Mouse (Mus musculus) bone marrow, adult 2 months (tissue): Measurements from ENCODE around the gene Rapgef3. TPM values are rescaled to one million over a fixed set of nuclear protein-coding genes. Genes with fewer than 3 reads are reported as not detected.

Experiments used
- H3K27ac ChIP-seq: fragments of 200-500 bp; 2 replicates; pipeline ENCODE4 v1.5.1; 2012; ENCODE audit warnings: low read depth, mild to moderate bottlenecking, control low read depth, inconsistent platforms, low read length; ENCODE audit not compliant: control insufficient read depth, poor library complexity, insufficient read depth
- H3K4me1 ChIP-seq: fragments of 200-500 bp; 2 replicates; pipeline ENCODE4 v1.6.1; 2011; ENCODE audit warnings: low read length; ENCODE audit not compliant: control insufficient read depth, insufficient read depth
- H3K4me3 ChIP-seq: fragments of 200-500 bp; replicated peaks from 2 replicates; pipeline ENCODE3; 2011; ENCODE audit warnings: mild to moderate bottlenecking, low read depth, low read length, control low read depth; ENCODE audit not compliant: control insufficient read depth
- CTCF ChIP-seq: fragments of 200-500 bp; IDR thresholded peaks from 2 replicates; pipeline ENCODE4 v1.5.1; 2011; ENCODE audit warnings: low read length, control low read depth; ENCODE audit not compliant: control insufficient read depth, insufficient read depth
- POLR2A ChIP-seq: fragments of 200-500 bp; IDR thresholded peaks from 2 replicates; pipeline ENCODE4 v1.6.1; 2011; ENCODE audit warnings: low read depth, mild to moderate bottlenecking, control low read depth, low read length, borderline replicate concordance; ENCODE audit not compliant: control insufficient read depth
- WGBS: fragments of 180-500 bp; shearing (Covaris S2); methylation state at CpG from one replicate; pipeline ENCODE4 v1.1.7; 2018; 5-methylcytosine and 5-hydroxymethylcytosine counted together
- polyA plus RNA-seq: library from polyadenylated mRNA; stranded (reverse); fragments of >200 nt; gene quantifications from 2 replicates; pipeline ENCODE4 v1.2.4, GENCODE M21; 2011; ENCODE audit warnings: low replicate concordance; ENCODE audit not compliant: missing spikeins, insufficient read depth, insufficient read length

Rapgef3 gene
- polyA plus RNA-seq, 1 experiment = 17.0 TPM

DNA sequence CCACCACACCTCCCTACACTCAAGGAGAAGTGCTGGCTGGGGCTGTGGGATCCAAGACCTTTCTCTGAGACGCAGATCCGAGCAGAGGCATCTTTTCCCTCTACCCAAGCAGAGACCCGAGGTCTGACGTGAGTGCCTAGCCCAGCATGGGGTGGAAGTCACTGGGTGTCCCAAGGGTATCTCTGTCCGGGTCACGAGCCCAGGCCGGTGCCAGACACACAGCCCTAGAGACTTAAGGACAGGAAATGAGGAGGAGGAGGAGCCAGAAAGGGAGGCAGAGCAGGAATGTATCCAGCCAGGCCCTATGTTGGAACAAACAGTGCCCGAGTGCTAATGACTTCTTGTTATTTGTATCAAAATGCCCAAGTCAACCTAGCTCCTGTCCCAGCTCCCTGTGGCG, 5.0 kb downstream of the Rapgef3 start:
- H3K4me3 ChIP-seq = no peak overlapping the region
- WGBS = 70% methylated on average over 9 of the region's 9 CpGs
- no peak overlapping the region for H3K27ac ChIP-seq
- TF ChIP-seq CTCF (no peak), POLR2A (no peak)
- no peaks in the 10 kb centered on the region; the same call in none of the 2 replicates for H3K4me1 ChIP-seq

DNA sequence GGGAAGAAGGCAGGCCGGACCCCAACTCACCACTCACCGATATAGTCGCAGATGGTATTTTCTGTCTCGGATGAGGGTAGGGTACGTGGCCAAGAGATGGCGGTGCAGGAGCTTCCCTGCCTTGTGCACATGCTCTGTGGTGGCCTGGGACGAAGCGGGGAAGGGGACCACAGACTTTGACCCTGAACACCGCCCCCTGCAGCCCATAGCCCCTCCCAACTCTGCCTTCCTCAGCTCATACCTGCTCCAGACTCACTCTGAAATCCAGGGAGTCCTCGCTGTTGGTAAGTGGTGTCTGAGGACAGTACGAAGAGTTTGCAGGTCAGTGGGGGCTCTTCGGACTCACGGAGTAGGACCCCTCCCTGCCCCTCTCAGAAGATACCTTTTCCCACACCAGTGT, 6.3 kb downstream of the Rapgef3 start:
- 88% methylated on average over 13 of the region's 13 CpGs for WGBS
- Histone ChIP-seq H3K27ac (no peak overlapping the region), H3K4me1 (no peaks in the 10 kb centered on the region; the same call in none of the 2 replicates), H3K4me3 (no peak overlapping the region)
- TF ChIP-seq POLR2A = no peak
- no peak for TF ChIP-seq CTCF

DNA sequence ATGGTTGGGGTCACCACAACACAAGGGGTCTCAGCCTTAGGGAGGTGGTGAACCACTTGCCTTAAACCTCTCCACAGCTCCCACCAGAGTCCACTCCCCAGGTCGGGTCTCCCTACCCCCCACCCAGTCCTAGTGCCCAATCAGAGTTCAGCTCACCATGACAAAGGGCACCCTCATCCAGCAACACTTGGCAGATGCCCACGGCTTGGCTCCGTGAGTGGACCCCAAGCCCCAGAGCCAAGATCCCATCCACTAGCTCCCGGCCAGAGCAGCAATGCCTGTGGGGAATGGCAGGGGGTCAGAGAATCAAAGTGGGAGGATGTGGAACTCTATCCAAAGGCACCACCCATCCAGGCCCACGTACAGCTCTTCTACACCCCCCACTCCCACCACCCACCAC, 6.8 kb downstream of the Rapgef3 start:
- Histone ChIP-seq H3K4me1 (no peaks in the 10 kb centered on the region; the same call in none of the 2 replicates), H3K4me3 (no peak overlapping the region), H3K27ac (no peak overlapping the region)
- WGBS = 85% methylated on average over 5 of the region's 5 CpGs
- TF ChIP-seq POLR2A = no peak
- no peak for TF ChIP-seq CTCF

DNA sequence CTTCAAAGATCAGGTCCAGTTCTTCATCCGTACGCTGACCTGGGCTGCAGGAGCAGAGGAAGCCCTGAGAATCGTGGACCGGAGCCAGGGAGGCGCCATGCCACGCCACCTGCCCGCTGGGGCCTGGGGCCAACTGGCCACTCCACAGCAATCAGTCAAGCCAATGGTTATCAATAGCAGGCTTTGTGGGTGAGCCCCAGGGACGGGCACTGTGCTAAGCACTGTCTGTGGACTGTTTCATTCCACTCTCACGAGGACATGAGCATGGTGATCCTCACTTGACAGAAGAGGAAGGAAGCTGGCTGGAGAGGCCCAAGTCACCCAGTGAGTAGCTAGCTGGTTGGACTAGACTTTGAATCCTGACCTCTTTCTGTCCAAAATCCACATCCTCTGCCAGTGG, 7.8 kb downstream of the Rapgef3 start:
- WGBS = 64% methylated on average over 9 of the region's 9 CpGs
- TF ChIP-seq CTCF = no peak
- no peaks in the 10 kb centered on the region; the same call in none of the 2 replicates for H3K4me1 ChIP-seq
- H3K4me3 ChIP-seq = no peak overlapping the region
- H3K27ac ChIP-seq = no peak overlapping the region

DNA sequence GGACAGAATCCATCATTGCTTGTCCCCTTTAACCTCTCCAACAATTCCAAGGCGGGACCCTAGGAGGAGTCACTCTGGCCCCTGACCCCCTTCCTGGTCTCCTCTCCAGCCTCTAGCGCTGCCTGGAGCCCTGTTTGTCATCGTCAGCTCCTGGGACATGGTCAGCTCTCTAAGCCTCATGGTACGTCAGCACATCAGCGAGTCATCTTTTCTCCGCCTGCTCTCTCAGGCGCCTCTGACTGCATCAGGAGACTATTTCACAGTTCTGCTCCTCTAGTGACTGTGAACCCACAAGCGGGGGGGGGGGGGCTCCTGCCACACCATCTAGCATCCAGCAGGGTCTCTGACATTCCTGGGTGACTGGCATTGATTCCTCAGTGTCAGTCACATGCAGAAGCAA, 12.4 kb downstream of the Rapgef3 start:
- TF ChIP-seq POLR2A (no peak), CTCF (no peak)
- 75% methylated on average over 8 of the region's 8 CpGs for WGBS
- Histone ChIP-seq H3K4me3 (no peak overlapping the region), H3K27ac (no peak overlapping the region), H3K4me1 (peaks cover 5% of the 10 kb centered on the region)

DNA sequence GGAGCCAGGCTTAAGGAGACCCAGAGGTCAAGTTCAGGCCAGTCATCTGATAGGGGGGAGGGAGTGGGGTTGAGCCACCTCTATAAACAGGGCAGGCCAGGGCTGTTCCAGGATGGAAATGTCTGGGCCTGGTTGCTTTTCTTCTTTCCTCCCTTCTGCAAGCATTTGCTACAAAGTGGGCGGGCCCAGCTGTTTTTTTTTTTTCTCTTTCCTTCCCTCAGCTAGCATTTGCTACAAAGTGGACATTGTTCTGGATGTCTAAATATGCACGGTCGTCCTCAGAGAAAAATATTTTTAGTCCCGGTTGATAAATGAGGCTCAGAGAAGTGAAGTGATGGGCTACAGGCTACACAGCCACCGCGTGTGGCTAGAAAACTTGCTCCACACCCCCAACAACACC, 13.3 kb downstream of the Rapgef3 start:
- no peak overlapping the region for H3K4me3 ChIP-seq
- H3K27ac ChIP-seq = no peak overlapping the region
- peaks cover 9% of the 10 kb centered on the region for H3K4me1 ChIP-seq
- 63% methylated on average over 6 of the region's 6 CpGs for WGBS
- TF ChIP-seq CTCF (no peak), POLR2A (no peak)

DNA sequence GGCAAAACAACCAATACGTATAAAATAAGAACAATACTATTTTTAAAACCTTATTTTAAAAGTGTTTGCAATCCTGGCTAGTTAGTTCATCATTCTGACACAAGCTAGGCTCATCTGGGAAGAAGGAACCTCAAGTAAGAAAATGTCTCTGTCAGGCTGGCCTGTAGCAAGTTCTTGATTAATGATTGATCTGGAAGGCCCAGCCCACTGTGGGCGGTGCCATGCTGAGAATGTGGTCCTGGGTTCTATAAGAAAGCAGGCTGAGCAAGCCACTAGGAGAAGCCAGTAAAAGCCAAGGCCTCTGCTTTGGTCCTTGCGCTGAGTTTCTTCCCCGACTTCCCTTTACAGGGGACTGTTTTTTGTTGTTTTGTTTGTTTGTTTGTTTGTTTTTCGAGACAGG, 15.3 kb downstream of the Rapgef3 start:
- Histone ChIP-seq H3K4me3 (no peak overlapping the region), H3K4me1 (peaks cover 9% of the 10 kb centered on the region), H3K27ac (no peak overlapping the region)
- WGBS = 87% methylated on average over 5 of the region's 5 CpGs
- no peak for TF ChIP-seq CTCF
- TF ChIP-seq POLR2A = no peak

DNA sequence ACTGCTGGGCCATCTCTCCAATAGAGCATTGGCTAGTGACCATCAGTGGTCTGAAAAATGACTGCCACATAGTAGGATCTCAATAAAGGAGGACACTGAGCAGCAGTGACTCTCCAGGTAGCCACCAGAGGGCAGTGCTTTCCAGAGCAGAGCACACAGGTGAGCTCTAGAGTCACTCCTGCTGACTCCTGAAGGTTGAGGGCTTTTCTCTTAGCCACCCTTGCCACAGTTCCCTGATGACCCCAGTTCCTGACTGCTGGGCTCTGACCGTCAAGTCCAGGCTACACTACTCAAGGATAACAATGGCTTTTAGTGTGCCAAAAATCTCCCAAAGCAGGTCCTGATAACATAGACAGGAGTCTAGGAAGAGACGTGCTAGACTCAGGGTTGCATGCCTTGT, 16.1 kb downstream of the Rapgef3 start:
- H3K4me3 ChIP-seq = no peak overlapping the region
- H3K27ac ChIP-seq = no peak overlapping the region
- TF ChIP-seq CTCF (peak; percentile 71), POLR2A (no peak)
- H3K4me1 ChIP-seq = peaks cover 9% of the 10 kb centered on the region
- WGBS = 76% methylated on average over 2 of the region's 2 CpGs

DNA sequence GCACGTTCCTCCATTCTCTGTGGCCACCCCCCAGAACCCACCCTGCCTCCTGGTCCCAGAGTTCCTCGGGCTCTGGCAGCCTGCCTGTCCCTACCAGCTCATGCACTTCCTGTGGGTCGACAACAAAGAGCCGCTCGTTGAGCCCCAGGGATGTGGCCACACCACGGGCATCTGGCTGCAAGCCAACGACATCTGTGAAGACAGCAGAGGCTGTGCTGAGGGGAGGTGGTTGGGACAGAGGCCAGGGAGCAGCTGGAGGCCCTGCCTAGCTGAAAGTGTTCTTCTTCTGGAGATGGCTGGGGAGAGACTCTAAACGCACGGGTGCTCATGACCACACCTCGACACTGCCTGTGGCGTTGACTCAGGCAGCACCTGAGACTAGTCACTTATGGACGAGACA, 17.1 kb downstream of the Rapgef3 start:
- H3K4me1 ChIP-seq = peaks cover 9% of the 10 kb centered on the region
- no peak overlapping the region for H3K4me3 ChIP-seq
- no peak for TF ChIP-seq POLR2A
- TF ChIP-seq CTCF = no peak
- 1% methylated on average over 12 of the region's 12 CpGs for WGBS
- peak overlapping the region; percentile 35 for H3K27ac ChIP-seq
